ENCODE assay signal across 8 mouse cellular contexts in the genomic region with DNA sequence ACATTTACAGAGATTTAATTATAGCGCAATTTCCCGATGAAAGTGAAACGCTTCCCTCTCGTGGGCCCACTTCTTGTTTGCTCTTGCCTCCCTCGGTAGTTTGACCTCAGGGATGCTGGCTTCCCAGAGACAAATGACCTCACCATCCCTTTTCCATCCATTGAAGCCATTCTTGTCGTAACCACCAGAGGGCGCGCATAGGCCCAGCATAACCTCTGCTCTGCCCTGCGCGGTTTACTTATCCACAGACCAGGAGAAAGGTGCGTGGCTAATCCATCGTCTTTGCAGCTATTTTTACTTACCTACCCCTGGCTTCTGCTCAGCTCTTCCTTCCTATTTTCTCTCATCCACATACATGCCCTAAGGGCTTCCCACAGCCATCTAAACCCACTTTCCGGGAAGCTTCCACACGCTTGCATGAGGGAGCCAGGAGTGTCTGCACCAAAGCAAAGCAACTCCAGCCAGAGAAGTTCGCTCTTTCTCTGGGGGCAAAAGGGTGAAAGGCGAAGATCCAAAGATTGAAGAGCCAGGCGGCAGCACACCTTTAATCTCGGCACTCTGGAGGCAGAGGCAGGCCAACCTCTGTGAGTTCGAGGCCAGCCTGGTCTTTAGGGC. TPM values are rescaled to one million over a fixed set of nuclear protein-coding genes. Genes with fewer than 3 reads are reported as not detected.
DNase-seq lines count a peak whose midpoint lies in the region; ATAC-seq and TF ChIP-seq lines count a peak whose summit lies in the region.

No protein-coding gene starts in this region.

- H3K9me3 ChIP-seq in CH12.LX (replicated peaks; ENCODE audit: low read length), result peaks cover 2% of the 10 kb centered on the region
- no peaks in the 10 kb centered on the region for H3K9me3 ChIP-seq in forebrain, embryonic 10.5 days
- no peaks in the 10 kb centered on the region for H3K9me3 ChIP-seq in heart, embryonic 16.5 days (replicated peaks; ENCODE audit: control insufficient read depth, low read length)
- H3K9me3 ChIP-seq in liver, postnatal 0 days (ENCODE audit: low read length), result no peaks in the 10 kb centered on the region

- WGBS in forebrain, embryonic 10.5 days, result 22% methylated on average over 19 of the region's 19 CpGs
- WGBS in heart, embryonic 16.5 days, result 19% methylated on average over 19 of the region's 19 CpGs
- 23% methylated on average over 19 of the region's 19 CpGs for WGBS in liver, postnatal 0 days (ENCODE audit: insufficient replicate concordance)

- peak; percentile 83 for ATAC-seq in heart, embryonic 16.5 days (replicated peaks; ENCODE audit: extremely low read depth, insufficient read depth, low FRiP score)
- peak; percentile 93 for ATAC-seq in liver, postnatal 0 days
- ATAC-seq in neutrophil, adult 5-6 weeks (ENCODE audit: extremely low read depth, insufficient number of reproducible peaks, low FRiP score, poor library complexity, severe bottlenecking), result peak; percentile 95

- peak; percentile 72 for TF ChIP-seq RAD21 in CH12.LX (IDR thresholded peaks at IDR 0.05; ENCODE audit: low read depth, low read length)

- no peaks in the 10 kb centered on the region; a peak in 1 of 4 replicates for H3K4me1 ChIP-seq in CH12.LX (ENCODE audit: control insufficient read depth in 1 of 2, insufficient read depth in 2 of 2)
- peaks cover 4% of the 10 kb centered on the region; the same call in 1 of the 2 replicates for H3K4me1 ChIP-seq in forebrain, embryonic 10.5 days
- H3K4me1 ChIP-seq in heart, embryonic 16.5 days (ENCODE audit: control insufficient read depth, insufficient read depth, low read length), result no peaks in the 10 kb centered on the region
- no peaks in the 10 kb centered on the region for H3K4me1 ChIP-seq in liver, postnatal 0 days (ENCODE audit: insufficient read depth)

- H3K27ac ChIP-seq in CH12.LX (ENCODE audit: insufficient read depth, low read depth), result no peak overlapping the region
- H3K27ac ChIP-seq in forebrain, embryonic 10.5 days, result peak overlapping the region; percentile 58
- H3K27ac ChIP-seq in heart, embryonic 16.5 days (ENCODE audit: low read length), result no peak overlapping the region
- no peak overlapping the region for H3K27ac ChIP-seq in liver, postnatal 0 days (ENCODE audit: low read depth)

- dilution Hi-C loops in CH12.LX (cut with MboI; ENCODE audit: extremely low pct_ligation_motif_present, extremely low pct_unique_long_range_greater_than_20kb, low sequenced_read_pairs), result no loop called here

- TF ChIP-seq POLR2A in CH12.LX (IDR thresholded peaks at IDR 0.05; ENCODE audit: low read depth, low read length), result no peak

- DNase-seq in CH12.LX (ENCODE audit: extremely low read depth), result peak; percentile 81
- peak; percentile 52 for DNase-seq in c-Kit-negative CD71-positive TER-119-positive erythroid progenitor cells, embryonic 14.5 days (ENCODE audit: low read depth, low spot score)
- DNase-seq in forebrain, embryonic 10.5 days (ENCODE audit: extremely low spot score, low spot score), result peak; percentile 83
- peak; percentile 83 for DNase-seq in kidney, postnatal 14 days
- peak; percentile 83 for DNase-seq in liver, postnatal 0 days
- peak; percentile 80 for DNase-seq in testis, postnatal 14 days (ENCODE audit: low spot score)

- H3K4me3 ChIP-seq in CH12.LX (replicated peaks in 1 of 3; ENCODE audit: low read depth in 2 of 3, low read length in 2 of 3, poor library complexity in 1 of 3), result no peak overlapping the region
- peak overlapping the region; percentile 3; the same call in 1 of the 2 replicates for H3K4me3 ChIP-seq in forebrain, embryonic 10.5 days
- no peak overlapping the region for H3K4me3 ChIP-seq in heart, embryonic 16.5 days (ENCODE audit: low read length)
- H3K4me3 ChIP-seq in liver, postnatal 0 days (ENCODE audit: low read depth, low read length), result no peak overlapping the region

- peak; percentile 82 to 89 for TF ChIP-seq CTCF in CH12.LX (conservative IDR thresholded peaks at IDR 0.05 in 1 of 2, IDR thresholded peaks at IDR 0.05 in 1 of 2; ENCODE audit: low read depth in 2 of 2, low read length in 2 of 2)
- peak; percentile 97 for TF ChIP-seq CTCF in liver, postnatal 0 days (IDR thresholded peaks at IDR 0.05; ENCODE audit: low read depth)

- peak overlapping the region; percentile 40; the same call in 1 of the 2 replicates for H3K4me2 ChIP-seq in CH12.LX (ENCODE audit: insufficient read depth, low read depth, poor library complexity, severe bottlenecking)
- no peak overlapping the region for H3K4me2 ChIP-seq in heart, embryonic 16.5 days (ENCODE audit: low read depth, low read length)
- H3K4me2 ChIP-seq in liver, postnatal 0 days (ENCODE audit: low read depth, low read length), result no peak overlapping the region

- no peaks in the 10 kb centered on the region for H3K27me3 ChIP-seq in CH12.LX (replicated peaks)
- H3K27me3 ChIP-seq in forebrain, embryonic 10.5 days (ENCODE audit: poor library complexity, severe bottlenecking), result no peaks in the 10 kb centered on the region
- H3K27me3 ChIP-seq in heart, embryonic 16.5 days (ENCODE audit: control insufficient read depth, insufficient read depth, low read length), result no peaks in the 10 kb centered on the region
- H3K27me3 ChIP-seq in liver, postnatal 0 days (ENCODE audit: insufficient read depth, low read length), result no peaks in the 10 kb centered on the region

- no peaks in the 10 kb centered on the region for H3K79me2 ChIP-seq in CH12.LX (replicated peaks; ENCODE audit: control insufficient read depth, extremely low read depth, insufficient read depth, poor library complexity, severe bottlenecking)

- no peak for TF ChIP-seq EP300 in CH12.LX (IDR thresholded peaks at IDR 0.05; ENCODE audit: low read length)
- TF ChIP-seq EP300 in liver, postnatal 0 days (IDR thresholded peaks at IDR 0.05; ENCODE audit: low read depth), result no peak

- no peaks in the 10 kb centered on the region for H3K36me3 ChIP-seq in CH12.LX (replicated peaks in 1 of 2; ENCODE audit: control insufficient read depth in 1 of 2, insufficient read depth in 1 of 2, low read length in 1 of 2)
- H3K36me3 ChIP-seq in forebrain, embryonic 10.5 days (replicated peaks), result no peaks in the 10 kb centered on the region
- no peaks in the 10 kb centered on the region for H3K36me3 ChIP-seq in heart, embryonic 16.5 days (ENCODE audit: control insufficient read depth, insufficient read depth)
- H3K36me3 ChIP-seq in liver, postnatal 0 days (replicated peaks; ENCODE audit: insufficient read depth, low read length), result no peaks in the 10 kb centered on the region

- in situ Hi-C loops in CH12.LX (cut with MboI; ENCODE audit: low pct_ligation_motif_present, low pct_unique_long_range_greater_than_20kb, low sequenced_read_pairs), result no loop called here

- no peak overlapping the region for H3K9ac ChIP-seq in CH12.LX (ENCODE audit: insufficient read depth, low read depth)
- H3K9ac ChIP-seq in heart, embryonic 16.5 days (ENCODE audit: low read length), result no peak overlapping the region
- no peak overlapping the region for H3K9ac ChIP-seq in liver, postnatal 0 days (replicated peaks)

TF ChIP-seq in CH12.LX, 34 proteins besides CTCF, POLR2A, EP300 and RAD21 (continues in another document):
- TF ChIP-seq POLR2AphosphoS2 (IDR thresholded peaks at IDR 0.05; ENCODE audit: low read depth, low read length) (no peak), ETS1 (conservative IDR thresholded peaks at IDR 0.05; ENCODE audit: low read depth, low read length) (no peak), SMC3 (IDR thresholded peaks at IDR 0.05; ENCODE audit: low read depth, low read length) (peak; percentile 78), CHD1 (IDR thresholded peaks at IDR 0.05; ENCODE audit: low read depth, low read length) (no peak), RCOR1 (conservative IDR thresholded peaks at IDR 0.05; ENCODE audit: low read depth, low read length) (no peak), JUN (IDR thresholded peaks at IDR 0.05; ENCODE audit: insufficient read depth, low read depth, low read length) (no peak), IRF4 (IDR thresholded peaks at IDR 0.05; ENCODE audit: low read depth, low read length) (0 out of 2 replicates have a peak, but pooled peaks have one; percentile 40), TBP (conservative IDR thresholded peaks at IDR 0.05; ENCODE audit: low read depth, low read length) (no peak), ELF1 (IDR thresholded peaks at IDR 0.05; ENCODE audit: low read depth, low read length) (no peak), USF2 (conservative IDR thresholded peaks at IDR 0.05; ENCODE audit: low read depth, low read length) (no peak), MAFK (IDR thresholded peaks at IDR 0.05; ENCODE audit: insufficient replicate concordance, low read length) (no peak), BHLHE40 (IDR thresholded peaks at IDR 0.05; ENCODE audit: low read depth, low read length) (no peak), TCF12 (IDR thresholded peaks at IDR 0.05; ENCODE audit: low read depth, low read length) (no peak), CHD2 (IDR thresholded peaks at IDR 0.05; ENCODE audit: low read length) (no peak; the same call in 1 of the 2 replicates), SIN3A (IDR thresholded peaks at IDR 0.05; ENCODE audit: low read length) (no peak)

RNA-seq across cellular contexts. Expression of a gene that starts 6.3 kb away (rescaled TPM):
- total RNA-seq in CH12.LX (2012; rRNA removed) (not detected in 2 replicates), CH12.LX (2014; rRNA removed) (not detected in 2 replicates)
- not detected in 2 replicates for polyA plus RNA-seq in CH12.LX (2012; ENCODE audit: insufficient read length, low read depth)
- polyA plus RNA-seq in forebrain, embryonic 10.5 days (2016; fragmentation: Nextera tagmentation; extraction: Ambion mirVana), result not detected in 2 replicates
- polyA plus RNA-seq in heart, embryonic 16.5 days (2015; fragmentation: Nextera tagmentation; extraction: Ambion mirVana), result not detected in 2 replicates
- polyA plus RNA-seq in liver, postnatal 0 days (2015; fragmentation: Nextera tagmentation; extraction: Ambion mirVana), result not detected in 2 replicates
- total RNA-seq in neutrophil, adult 5-6 weeks (2017), result not detected in 2 replicates

RNA-seq across cellular contexts. Expression of a gene that starts 13.5 kb away (rescaled TPM):
- total RNA-seq in CH12.LX (2012; rRNA removed) (27.8 and 32.8 TPM in 2 replicates), CH12.LX (2014; rRNA removed) (19.4 and 21.6 TPM in 2 replicates)
- polyA plus RNA-seq in CH12.LX (2012; ENCODE audit: insufficient read length, low read depth), result 15.1 and 16.4 TPM in 2 replicates
- 43.1 and 48.4 TPM in 2 replicates for polyA plus RNA-seq in forebrain, embryonic 10.5 days (2016; fragmentation: Nextera tagmentation; extraction: Ambion mirVana)
- polyA plus RNA-seq in heart, embryonic 16.5 days (2015; fragmentation: Nextera tagmentation; extraction: Ambion mirVana), result 40.3 and 42.9 TPM in 2 replicates
- 24.1 and 30.1 TPM in 2 replicates for polyA plus RNA-seq in liver, postnatal 0 days (2015; fragmentation: Nextera tagmentation; extraction: Ambion mirVana)
- total RNA-seq in neutrophil, adult 5-6 weeks (2017), result 14.8 and 20.4 TPM in 2 replicates

RNA-seq across cellular contexts. Expression of a gene that starts 45.7 kb away (rescaled TPM):
- total RNA-seq in CH12.LX (2012; rRNA removed), result 7.1 and 7.4 TPM in 2 replicates
- total RNA-seq in CH12.LX (2014; rRNA removed), result 2.4 and 3.0 TPM in 2 replicates
- 5.0 and 5.9 TPM in 2 replicates for polyA plus RNA-seq in CH12.LX (2012; ENCODE audit: insufficient read length, low read depth)
- 2.9 and 4.1 TPM in 2 replicates for polyA plus RNA-seq in forebrain, embryonic 10.5 days (2016; fragmentation: Nextera tagmentation; extraction: Ambion mirVana)
- polyA plus RNA-seq in heart, embryonic 16.5 days (2015; fragmentation: Nextera tagmentation; extraction: Ambion mirVana), result 3.5 and 3.9 TPM in 2 replicates
- polyA plus RNA-seq in liver, postnatal 0 days (2015; fragmentation: Nextera tagmentation; extraction: Ambion mirVana), result 1.8 and 1.9 TPM in 2 replicates
- total RNA-seq in neutrophil, adult 5-6 weeks (2017), result 41.3 and 43.6 TPM in 2 replicates
